8 mouse cellular contexts compared by ENCODE assay signal in the genomic region with DNA sequence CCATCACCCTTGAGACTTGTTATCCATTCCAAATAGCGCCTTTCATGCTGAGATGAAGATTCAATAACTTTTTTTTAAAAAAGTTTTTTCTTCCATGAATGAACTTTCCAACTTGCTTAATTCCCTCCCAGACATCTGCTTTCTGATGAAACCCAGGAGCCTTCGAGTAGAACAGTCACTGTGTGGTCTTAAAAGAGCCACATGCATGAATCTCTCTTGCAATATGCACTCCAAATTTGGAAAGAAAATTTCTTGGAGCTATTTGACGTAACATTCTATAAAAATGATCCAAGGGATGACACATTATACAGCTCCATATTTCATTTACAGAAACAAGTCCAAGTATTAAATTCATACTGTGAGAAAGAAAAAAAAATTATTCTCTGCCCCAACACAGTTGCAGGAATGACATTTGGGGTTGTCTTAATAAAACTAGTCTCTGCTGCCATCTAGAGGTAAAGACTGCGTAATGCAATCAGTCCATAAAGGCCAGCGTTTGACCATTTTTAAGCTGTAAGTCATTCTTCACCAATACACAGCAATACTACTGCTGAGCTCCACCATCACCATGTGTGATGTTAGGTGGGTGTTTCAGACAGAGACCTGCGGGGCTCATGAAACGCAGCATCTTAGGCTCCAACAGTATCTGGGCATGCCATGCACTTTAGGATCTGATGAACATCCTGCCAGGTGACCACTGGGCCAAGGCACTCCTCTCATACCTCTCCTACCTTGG. TPM values are rescaled to one million over a fixed set of nuclear protein-coding genes. Genes with fewer than 3 reads are reported as not detected.
DNase-seq lines count a peak whose midpoint lies in the region; ATAC-seq lines count a peak whose summit lies in the region.

No protein-coding gene starts in this region.

- H3K4me3 ChIP-seq in forebrain, embryonic 12.5 days (replicated peaks): no peak overlapping the region
- H3K4me3 ChIP-seq in midbrain, embryonic 13.5 days (replicated peaks): no peak overlapping the region

- no peaks in the 10 kb centered on the region for H3K36me3 ChIP-seq in forebrain, embryonic 12.5 days (replicated peaks)
- no peaks in the 10 kb centered on the region for H3K36me3 ChIP-seq in midbrain, embryonic 13.5 days

- no peaks in the 10 kb centered on the region for H3K27me3 ChIP-seq in forebrain, embryonic 12.5 days
- no peaks in the 10 kb centered on the region for H3K27me3 ChIP-seq in midbrain, embryonic 13.5 days

- peak; percentile 55 for DNase-seq in gastrocnemius, adult 18-20 months (ENCODE audit: low spot score)
- no peak for DNase-seq in gastrocnemius, postnatal 10 days
- DNase-seq in 3134 (ENCODE audit: extremely low read depth, insufficient read length, low spot score): peak; percentile 33
- peak; percentile 70 for DNase-seq in ZHBTc4 (ENCODE audit: low read depth, low spot score)
- peak; percentile 27 for DNase-seq in kidney, postnatal 10 days
- no peak for DNase-seq in urinary bladder, adult 18-20 months (ENCODE audit: low spot score in 2 of 2)

- 46% methylated on average over 7 of the region's 7 CpGs for WGBS in forebrain, embryonic 12.5 days
- 42% methylated on average over 7 of the region's 7 CpGs for whole genome bisulfite sequencing in midbrain, embryonic 13.5 days

- no peaks in the 10 kb centered on the region for H3K9me3 ChIP-seq in forebrain, embryonic 12.5 days
- H3K9me3 ChIP-seq in midbrain, embryonic 13.5 days: no peaks in the 10 kb centered on the region

- ATAC-seq in forebrain, embryonic 12.5 days (ENCODE audit: low FRiP score): peak; percentile 67; the same call in 1 of the 2 replicates
- peak; percentile 56 for ATAC-seq in midbrain, embryonic 13.5 days

- H3K4me1 ChIP-seq in forebrain, embryonic 12.5 days: no peaks in the 10 kb centered on the region
- no peaks in the 10 kb centered on the region for H3K4me1 ChIP-seq in midbrain, embryonic 13.5 days (replicated peaks)

- no peak overlapping the region for H3K9ac ChIP-seq in forebrain, embryonic 12.5 days
- no peak overlapping the region for H3K9ac ChIP-seq in midbrain, embryonic 13.5 days (replicated peaks)

- no peak overlapping the region for H3K4me2 ChIP-seq in forebrain, embryonic 12.5 days
- no peak overlapping the region for H3K4me2 ChIP-seq in midbrain, embryonic 13.5 days (replicated peaks)

- H3K27ac ChIP-seq in forebrain, embryonic 12.5 days: no peak overlapping the region
- no peak overlapping the region for H3K27ac ChIP-seq in midbrain, embryonic 13.5 days

RNA-seq across cellular contexts. Expression of a gene that starts 13.1 kb away (rescaled TPM):
- 10 to 100 TPM; 34.1 to 36.0 TPM for total RNA-seq in gastrocnemius, adult 18-20 months (2021)
- total RNA-seq in gastrocnemius, postnatal 10 days (2021): 10 to 100 TPM; 22.1 to 25.5 TPM
- polyA plus RNA-seq in forebrain, embryonic 12.5 days (2016; fragmentation: Nextera tagmentation; extraction: Ambion mirVana): 44.9 and 48.2 TPM in 2 replicates
- polyA plus RNA-seq in midbrain, embryonic 13.5 days (2015; fragmentation: Nextera tagmentation; extraction: Ambion mirVana): 36.8 and 38.3 TPM in 2 replicates

Comparison
In these comparisons a context has a peak if more than half of its experiments do, and no peak if none do; other contexts are left out.
1. DNase-seq: peak in gastrocnemius, adult 18-20 months (single experiment), 3134 (single experiment), ZHBTc4 (single experiment) and kidney, postnatal 10 days (single experiment); none in gastrocnemius, postnatal 10 days (single experiment) and urinary bladder, adult 18-20 months (0 of 2).